Mouse (Mus musculus) thymus, postnatal 25 days (tissue): ENCODE results near the gene Gm20388.

Experiments used
- DNase-seq: peaks from one replicate; pipeline ENCODE4 v3.0.0; 2022

Gene Gm20388

DNA sequence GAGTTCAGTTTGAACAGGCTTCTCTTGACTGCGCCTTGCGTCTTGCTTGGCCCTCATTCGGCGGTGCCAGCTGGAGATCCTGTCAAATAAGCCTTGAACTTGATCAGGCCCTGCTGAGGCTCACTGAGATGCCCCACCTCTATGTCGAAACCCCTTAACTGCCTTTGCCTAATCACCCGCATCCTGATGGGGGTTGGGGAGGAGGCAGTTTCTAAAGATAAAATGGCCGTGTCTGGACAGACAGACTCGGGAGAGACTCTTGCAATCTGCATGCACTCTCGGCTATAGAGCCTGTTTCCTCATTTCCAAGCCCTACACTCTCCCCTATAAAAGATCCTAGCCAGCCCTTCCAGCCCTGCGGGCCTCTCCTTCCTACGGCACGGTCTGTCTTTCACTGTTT is 2682.6 kb downstream of the Gm20388 start:
- DNase-seq, result no peak

DNA sequence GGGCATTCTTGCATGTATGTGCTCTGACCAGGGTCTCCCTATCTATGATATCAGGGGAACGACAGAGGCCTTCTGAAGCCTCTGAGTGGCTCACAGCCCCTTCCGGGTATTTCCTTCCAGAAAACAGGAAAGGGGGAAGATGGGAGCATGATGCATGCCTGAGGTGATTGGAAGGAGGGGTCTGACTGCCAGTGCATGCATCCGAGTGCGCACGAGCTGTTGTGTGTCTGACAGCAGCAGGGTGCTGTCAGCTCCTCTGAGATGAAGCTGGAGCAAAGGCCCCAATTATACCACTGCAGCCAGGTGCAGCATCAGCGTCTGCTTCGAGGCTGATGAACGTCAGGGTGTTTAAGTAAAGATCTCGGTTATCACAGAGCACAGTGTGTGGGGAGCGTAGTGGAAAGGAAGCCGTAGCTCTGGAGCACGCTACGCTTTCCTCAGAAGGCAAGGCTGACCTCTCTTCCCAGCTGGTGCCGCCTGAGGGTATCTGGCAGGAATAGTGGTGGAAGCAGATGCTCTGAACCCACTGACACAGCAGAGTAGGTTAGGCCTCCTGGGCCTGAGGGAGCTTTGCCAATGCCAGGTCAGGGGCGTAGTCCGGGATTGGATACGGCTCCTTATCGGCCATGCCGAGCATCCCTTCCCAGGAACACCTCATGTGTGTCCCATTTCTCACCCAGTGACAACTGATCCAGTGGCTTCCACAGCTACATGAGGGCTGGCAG is 2683.3 kb downstream of the Gm20388 start:
- no peak for DNase-seq

DNA sequence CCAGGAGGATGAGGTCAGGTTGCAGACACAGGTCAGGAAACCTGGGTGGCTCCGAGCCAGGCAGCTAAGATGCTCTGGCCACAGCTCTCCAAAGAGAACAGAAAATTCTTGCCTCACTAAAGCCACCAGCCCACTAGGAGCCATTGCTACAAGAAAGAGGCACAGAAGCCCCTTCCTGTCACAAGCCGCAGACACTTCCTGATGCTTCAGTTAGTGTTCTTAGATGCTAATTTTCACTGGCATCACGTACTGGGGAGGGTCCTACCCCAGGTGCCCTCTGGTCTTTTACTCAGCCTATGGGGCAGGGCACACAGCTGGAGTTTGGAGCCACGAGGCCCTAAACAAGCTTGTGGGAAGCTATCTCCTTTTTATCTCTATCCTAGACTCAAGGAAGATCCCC is 2685.4 kb downstream of the Gm20388 start:
- DNase-seq, result peak; percentile 52

DNA sequence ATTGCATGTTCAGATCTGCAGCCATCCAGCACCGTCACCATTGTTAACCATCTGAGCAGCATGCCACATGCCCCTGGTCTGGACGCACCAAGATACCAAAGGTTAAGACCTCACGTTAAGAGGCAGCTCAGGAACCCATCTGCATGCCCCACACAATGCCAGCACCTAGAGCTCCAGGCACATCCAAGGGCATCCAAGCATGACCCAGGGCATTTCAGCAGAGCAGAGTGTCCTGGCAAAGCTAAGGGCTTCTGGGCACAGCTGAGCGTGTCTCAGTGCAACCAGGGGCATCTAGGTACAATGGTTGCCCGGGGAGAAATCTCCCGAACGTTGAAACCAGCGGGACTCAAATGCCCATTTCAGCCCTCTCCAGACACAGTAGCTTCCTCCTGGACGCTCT is 2690.0 kb downstream of the Gm20388 start:
- no peak for DNase-seq

DNA sequence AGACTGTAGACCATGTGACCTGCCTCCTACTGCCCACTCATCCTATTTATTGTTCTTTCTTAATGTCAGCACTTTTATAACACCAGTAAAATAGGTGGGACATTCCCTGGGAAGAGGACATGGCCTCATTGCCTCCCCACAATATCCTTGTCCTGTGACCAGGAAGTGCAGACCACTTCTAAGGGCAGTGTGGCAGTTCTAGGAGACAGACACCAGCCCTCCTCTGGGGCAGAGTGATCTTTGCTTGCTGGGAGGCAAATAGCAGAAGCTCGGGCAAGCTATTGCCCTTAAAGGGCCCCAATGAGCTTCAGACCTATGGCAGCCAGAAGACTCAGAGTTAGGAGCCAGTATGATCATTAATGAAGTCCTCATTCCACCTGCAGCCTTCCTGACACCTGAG is 2694.0 kb downstream of the Gm20388 start:
- DNase-seq, result no peak

DNA sequence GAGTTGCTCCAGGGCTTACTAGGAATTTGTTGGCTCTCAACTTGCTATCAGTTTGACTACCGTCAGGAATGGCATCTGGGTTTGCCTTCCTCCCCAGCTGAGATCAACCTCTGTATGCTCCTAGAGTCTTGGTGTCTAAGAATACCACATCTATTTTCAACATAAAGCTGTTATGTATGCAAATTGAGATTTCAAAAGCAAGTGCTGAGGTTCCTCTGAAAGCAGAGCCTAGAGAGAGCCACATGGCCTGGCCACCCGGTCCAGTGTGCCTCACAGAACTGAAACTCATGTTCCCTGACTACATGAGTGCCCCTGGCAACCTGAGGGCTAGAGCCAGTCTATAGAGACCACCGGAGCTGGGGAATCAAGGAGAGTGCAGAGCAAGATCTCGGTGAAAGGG is 2694.7 kb downstream of the Gm20388 start:
- DNase-seq, result no peak

DNA sequence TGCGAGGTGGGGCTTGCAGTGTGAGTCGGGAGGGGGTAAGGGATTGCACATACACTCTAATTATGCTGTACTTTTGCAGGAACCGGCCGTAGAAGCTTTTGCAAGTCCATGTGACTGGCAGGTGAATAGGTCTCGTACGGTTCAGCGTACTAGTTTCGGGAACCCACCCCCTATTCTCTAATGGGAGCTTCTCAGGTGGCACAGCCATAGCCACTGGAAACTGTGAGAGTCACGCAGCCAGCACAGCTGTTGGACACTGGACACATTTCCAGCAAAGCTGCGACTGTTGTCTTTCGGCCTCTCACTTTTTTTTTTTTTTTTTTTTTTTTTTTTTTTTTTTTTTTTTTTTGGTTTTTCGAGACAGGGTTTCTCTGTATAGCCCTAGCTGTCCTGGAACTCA is 2696.2 kb downstream of the Gm20388 start:
- DNase-seq, result no peak

DNA sequence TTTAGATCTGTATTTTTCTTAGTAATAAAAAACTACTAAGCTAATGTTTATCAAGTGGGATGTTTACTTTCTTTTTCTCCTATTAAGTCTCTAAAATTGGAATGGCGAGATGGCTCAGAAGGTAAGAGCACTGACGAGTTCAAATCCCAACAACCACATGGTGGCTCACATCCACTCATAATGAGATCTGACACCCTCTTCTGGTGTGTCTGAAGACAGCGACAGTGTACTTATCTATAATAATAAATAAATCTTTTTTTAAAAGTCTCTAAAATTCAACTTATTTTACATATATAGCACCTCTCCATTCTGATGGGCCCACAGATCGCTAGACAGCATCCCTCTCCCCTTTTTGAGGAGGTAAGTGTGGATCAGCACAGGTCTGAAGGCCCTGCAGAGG is 2699.6 kb downstream of the Gm20388 start:
- DNase-seq, result no peak

DNA sequence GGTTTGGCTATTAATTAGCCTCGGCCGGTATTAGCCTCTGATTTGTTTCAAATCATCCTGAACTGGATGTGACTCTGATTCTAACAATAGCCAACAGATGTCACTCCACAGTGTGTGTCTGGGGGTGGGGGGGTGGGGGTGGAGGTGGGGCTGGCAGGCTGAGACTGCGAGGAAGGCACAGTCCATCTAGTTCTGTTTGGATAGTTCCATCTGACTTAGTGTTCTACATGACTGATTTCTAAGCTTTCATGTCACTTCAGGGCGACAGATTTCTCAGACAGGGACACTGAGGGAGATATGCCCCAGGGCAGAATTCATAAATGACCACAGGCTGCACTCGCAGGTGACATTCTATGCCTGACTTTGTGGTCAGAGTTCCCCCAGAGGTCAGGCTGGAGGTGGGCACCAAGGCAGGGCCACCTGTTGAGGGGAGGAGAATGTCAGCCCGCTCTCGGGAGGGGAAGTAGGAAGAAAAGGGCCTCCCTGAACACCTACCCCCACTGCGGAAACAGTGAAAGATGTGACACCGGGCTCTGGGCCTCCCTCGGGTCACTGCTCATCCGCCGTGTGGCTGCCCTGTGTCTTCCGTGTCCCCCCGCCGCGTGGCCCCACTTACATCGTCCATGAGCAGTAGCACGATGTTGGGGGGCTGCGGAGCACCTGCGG is 2700.1 kb downstream of the Gm20388 start:
- DNase-seq, result no peak

DNA sequence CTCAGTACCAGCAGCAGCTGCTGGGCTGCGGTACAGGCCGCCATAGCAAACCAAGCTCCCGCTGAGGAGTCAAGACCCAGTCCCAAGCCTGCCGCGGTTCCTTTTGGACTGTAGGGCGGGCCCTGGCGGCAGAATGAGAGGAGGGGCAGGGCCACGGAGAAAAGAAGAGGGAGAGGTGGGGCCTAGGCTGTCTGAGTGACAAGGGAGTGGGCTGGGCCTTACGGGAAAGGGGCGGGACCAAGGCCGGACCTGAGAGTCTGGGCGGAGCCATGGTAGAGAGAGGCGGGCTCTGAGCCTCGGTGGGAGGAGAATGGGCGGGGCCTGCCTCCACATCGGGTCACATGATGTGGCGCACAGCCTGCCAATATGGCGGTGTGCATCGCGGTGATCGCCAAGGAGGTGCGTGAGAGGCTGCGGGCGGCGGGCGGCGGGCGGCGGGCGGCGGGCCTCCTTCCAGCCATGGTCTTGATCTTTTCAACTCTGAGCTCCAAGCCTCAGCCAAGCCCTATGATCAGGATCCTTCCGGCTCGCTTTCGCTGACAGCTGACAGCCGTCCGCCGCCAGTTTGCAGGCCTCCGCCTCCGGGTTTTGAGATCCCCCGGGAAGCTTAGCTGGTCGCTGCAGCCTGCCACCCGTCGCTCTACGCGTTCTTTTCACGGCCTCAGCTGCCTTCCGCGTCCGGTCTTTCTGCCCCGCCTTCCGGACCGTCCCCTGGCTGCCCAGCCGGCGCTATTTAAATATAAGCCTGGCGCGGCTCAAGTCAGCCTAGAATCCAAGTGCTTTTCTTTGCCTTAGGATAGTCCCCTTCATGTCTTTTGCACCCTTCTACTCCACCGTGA is 2700.9 kb downstream of the Gm20388 start, which contains the start of the genes Galns and Trappc2l:
Gene Galns (minus strand): TSS at position 169 of the 839 bp plus-strand sequence.
Gene Trappc2l (plus strand): TSS at position 346 of the 839 bp plus-strand sequence.
- peak; percentile 97 for DNase-seq

DNA sequence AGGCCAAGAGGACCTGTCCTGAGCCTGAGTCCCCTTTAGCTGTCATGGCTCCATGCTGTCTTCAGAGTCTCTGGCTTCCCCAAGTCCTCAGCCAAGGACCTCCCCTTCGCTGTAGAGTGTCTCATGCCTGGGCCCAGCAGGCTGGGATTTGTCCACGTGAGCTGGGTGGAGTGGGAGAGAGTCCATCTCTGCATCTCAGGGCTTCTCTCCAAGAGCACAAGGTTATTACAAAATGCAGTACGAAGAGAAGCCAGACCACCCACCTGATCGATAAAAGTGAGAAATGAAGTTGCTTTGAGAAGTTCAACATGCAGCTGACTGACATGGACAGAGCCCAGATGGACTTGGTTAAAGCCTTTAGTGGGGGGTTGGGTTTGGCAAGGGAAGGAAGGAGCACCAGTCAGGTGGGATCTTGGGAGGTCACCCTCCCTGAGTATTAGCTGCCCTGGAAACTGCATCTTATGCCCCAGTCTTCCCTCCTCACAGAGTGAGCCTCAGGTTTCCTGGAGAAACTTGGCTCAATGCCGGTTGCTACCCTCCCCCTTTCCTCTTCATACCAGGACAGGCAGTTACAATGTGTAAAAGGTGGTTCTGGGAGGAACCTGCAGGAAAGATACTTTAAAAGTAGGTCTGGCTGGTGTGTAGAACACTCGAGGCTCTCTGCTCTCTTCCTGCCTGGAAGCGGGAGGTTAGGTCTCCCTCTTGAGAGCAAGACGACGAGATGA is 2705.7 kb downstream of the Gm20388 start:
- DNase-seq, result no peak

DNA sequence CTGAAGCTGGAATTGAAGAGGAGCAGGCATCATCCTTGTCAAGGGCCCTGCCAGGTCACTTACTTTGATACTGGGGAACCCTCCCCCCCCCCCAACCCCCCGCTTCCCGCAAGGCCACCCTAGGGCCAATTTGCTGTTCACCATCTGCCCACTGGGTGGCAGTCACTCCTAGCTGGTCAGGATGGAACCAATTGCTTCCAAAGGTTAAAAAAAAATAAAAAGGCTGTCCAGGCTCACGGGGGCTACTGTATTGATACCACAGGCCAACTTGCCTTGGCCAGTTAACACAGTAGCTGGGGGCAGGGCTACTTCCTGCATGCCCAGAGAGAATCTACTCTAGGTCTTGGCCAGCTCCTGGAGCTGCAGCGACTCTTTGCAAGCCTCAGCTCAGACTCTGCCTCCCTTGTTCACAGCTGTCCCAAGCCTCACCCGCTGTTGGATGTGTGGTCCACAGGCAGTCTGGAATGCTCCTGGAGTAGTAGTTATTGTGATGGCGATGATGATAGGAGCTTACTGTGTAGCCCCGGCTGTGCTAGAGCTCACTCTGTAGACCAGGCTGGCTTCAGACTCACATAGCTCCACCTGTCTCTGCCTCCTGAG is 2707.4 kb downstream of the Gm20388 start:
- peak; percentile 81 for DNase-seq

DNA sequence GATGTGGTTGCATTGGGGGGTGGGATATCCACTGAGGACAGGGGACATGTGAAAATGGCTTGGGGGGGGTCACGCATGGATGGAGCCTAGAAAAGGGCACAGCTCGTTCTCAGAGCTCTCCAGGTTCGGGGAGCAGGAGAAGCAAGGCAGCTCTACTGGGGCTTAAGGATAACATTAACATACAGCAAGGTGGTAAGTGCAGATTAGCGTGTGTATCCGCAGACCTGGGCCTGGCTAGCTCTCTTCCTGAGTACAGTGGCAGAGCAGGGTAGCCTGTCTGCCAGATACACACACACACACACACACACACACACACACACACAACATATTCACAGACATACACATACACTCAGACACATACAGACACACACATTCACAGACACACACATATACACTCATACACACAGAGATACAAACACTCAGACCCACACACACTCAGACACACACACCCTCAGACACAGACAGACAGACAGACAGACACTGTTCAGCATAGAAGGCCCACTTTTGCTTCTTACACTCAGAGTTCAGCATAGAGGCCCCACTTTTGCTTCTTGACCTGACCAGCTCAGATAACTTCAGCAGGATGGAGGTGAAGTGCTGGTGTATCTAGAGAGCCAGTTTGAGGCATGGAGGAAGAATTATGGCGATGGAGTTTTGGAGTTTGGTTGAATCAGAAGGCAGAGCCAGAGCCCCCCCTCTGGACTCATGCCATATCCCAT is 2708.2 kb downstream of the Gm20388 start:
- no peak for DNase-seq

DNA sequence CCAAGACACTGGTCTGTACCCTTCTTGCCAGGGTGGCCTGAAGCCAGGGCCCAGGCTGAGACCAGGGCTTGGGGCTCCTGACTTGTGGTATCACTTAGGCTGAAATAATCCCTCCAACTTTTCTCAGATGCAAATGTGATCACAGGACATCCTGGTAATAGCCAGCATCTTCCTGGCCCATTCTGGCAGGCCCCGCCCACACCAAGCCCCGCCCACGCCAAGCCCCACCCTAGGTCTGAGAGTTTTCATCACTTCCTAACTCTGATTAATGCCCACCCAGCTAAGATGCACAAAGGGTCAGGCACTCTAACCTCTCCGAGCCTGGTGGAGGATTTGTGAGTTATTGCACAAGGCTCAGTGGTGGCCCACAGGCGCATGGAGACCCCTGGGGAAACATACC is 2709.8 kb downstream of the Gm20388 start:
- no peak for DNase-seq

DNA sequence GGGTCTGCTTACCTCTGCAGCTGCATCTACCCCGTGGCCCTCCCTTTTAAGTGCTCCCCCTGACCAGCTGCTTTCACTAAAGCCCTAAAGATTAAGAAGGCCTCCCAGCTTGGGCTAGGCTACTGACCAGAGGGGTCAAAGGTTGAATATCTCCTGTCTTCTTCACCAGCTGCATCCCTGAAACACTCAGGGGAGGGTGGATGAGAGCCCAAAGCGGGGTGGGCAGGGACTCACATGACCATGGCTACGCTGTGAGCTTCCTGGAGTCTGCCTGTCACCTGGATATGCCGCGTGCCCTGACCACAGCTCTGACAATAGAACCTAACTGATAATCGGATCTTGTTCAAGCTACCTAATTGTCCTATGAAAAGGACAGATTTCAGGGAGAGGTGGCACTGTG is 2712.1 kb downstream of the Gm20388 start, which contains the start of gene Pabpn1l:
Gene Pabpn1l (minus strand): TSS at position 13 of the 400 bp plus-strand sequence.
- DNase-seq, result no peak

DNA sequence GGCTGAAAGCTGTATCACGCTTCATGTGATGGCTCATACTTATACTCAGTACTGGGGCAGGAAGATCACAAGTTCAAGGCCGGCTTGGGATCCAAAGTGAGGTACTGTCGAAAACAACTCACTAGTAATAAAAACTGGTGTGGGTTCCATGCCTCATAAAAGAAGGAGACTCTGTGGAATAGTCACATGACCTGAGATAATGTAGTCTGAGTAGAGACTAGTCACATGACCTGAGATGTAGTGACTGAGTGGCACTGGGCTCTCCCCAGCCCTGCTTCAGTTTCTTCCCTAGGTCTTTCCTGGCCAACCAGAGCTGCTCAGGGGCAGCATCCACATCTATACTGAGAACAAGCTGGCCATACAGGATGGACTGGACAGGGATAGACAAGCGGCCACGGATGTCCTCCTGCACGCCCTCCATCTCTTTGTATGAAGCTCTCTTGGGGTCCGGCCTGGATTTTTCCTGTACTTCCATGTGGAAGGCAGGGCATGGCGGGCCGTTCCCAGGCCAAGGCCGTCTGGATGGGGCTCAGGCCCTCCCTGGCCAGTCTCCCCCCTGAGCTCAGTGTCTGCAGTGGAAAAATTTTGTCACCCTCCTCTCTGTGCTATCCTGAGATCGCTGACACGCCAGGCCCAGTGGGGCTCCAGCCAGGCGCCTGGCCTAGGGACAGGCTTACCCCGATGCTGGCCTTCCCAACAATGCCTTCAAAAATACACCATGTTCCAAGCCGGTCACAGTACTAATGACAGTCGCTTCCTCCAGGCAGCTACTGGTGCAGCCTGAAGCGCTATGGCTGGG is 2713.4 kb downstream of the Gm20388 start:
- DNase-seq, result no peak

DNA sequence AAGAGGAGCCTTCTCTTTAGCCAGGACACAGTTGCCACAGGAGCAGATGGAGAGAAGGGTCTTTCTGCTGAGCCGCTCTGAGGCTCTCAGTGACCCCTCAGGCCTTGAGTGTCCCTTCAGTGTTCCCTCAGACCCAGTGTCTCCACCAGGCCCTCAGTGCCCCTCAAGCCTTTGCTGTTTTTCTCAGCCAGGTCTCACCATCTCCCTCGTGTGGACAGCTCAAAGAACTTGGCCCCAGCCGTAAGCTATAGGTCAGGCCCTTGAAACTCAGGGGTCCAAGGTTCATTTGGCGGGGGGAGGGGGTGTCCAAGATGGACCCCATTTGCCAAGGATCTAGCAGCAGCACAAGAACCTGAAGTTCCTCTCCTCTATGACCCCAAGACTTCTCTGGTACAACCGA is 2714.0 kb downstream of the Gm20388 start:
- DNase-seq, result no peak

DNA sequence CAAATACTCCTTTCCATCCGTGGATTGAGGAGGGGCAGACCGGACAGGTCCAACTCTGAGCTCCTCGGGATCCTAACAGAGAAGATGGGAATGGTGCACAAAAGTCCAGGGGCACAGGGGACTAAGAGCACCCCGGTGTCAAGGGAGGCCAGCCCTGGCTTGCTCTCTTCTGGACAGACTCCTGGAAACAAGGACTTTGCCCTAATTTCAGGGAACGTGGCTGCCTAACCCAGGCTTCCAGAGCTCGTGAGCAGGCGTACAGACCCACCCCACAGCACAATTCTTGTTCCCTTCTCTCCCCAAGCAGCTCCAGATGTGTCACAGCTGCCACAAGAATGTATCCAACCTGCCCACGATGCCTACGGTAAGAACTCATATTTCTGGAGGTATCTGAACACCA is 2715.2 kb downstream of the Gm20388 start:
- no peak for DNase-seq

DNA sequence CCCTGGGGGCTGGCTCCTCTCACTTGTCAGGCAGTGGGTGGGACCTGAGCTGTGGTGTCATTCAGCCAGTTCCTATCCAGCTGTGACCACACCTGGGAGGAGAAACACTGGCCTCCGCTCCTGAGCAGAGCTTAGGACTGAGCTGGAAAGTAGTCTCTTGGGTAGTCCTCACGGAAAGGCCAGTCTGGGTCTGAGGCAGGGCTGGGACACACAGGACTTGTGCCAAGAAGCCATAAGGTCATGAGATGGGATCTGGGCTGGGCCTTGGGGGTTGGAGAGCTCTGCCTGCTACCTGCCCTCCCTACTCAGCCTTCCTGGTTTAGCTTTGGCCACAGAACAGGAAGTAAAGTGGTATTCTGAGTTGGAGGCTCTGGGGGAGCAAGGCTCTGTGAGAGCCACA is 2716.3 kb downstream of the Gm20388 start:
- peak; percentile 16 for DNase-seq

DNA sequence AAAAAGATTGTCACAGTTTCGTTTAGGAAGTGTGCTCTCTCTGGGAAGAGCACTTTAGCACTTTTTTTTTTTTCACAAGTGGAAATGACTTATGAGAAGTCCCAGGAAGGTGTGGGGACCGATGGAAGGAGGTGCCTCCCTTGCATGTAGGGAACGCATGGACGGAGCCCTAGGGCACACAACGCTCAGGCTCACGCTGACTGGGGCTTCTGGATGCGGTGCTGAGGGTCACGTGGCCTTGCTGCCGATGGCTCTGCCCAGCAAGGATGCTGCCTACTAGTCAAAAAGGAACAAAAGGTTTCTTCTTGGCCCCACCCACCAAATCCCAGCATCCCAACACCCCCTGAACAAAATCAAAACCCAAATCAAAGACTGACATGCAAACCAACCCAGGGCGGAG is 2718.7 kb downstream of the Gm20388 start:
- no peak for DNase-seq

DNA sequence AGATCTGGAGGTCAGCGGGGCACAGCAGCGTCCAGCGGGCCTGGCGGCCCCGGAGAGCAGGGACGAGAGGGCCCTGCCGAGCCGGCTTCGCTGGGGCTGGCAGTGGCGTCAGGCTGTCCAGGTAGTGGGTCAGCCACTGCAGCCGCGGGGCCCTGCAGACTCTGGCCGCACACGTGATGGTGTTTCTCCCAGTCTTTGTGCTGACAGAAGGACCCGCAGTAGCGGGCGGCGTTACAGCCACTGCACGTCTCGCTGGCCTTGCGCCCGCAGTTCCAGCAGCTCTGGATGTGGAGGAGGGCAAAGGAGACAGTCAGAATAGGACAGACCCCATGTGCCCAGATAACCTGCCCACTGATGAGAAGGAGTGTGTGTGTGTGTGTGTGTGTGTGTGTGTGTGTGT is 2720.1 kb downstream of the Gm20388 start:
- no peak for DNase-seq
